Mouse (Mus musculus) lung, postnatal 0 days (tissue): ENCODE measurements around the gene Cryl1.

Experiments
- CTCF ChIP-seq: IDR thresholded peaks from 2 replicates; pipeline ENCODE4 v1.5.1; 2016; ENCODE audit warnings: antibody characterized with exemption, mild to moderate bottlenecking
- EP300 ChIP-seq: IDR thresholded peaks from 2 replicates; pipeline ENCODE4 v1.6.1; 2016; ENCODE audit warnings: antibody characterized with exemption, mild to moderate bottlenecking, control low read depth

- no peak for TF ChIP-seq CTCF
- TF ChIP-seq EP300, result no peak
These were observed 55.8 kb downstream of the Cryl1 start for GRCm38 (mm10) chr14:57342316-57343055.
